In the genomic region with DNA sequence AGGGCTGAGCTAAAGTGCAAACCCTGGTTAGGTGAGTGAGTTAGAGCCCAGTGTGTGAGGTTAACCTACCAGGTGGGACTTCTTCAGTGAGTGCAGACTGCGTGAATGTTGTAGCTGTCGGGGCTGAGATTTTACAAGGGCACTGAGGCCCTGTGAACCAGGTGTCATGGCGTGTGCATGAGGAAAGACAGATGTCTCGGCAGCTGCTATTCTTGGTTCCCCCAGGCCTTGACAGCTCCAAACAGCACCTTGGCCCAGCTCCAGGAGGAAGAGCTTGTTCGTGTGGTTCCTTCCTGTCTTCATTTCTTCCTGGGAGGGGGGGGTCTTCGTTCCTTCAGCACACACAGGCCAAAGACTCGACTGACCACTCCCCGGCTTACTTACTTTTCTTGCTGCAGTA, we compare ENCODE assay signal across 11 mouse cellular contexts.
DNase-seq lines count a peak whose midpoint lies in the region; ATAC-seq and TF ChIP-seq lines count a peak whose summit lies in the region.
"Had no signal": no experiment of that assay in that cellular context is flagged by ENCODE, and none has a peak within 500 bp of the region (broad histone marks: within the 10 kb centered on the region; RNA-seq: fewer than 3 reads in every experiment).

No protein-coding gene starts in this region.

- peak; percentile 88 for ATAC-seq in limb, embryonic 14.5 days (ENCODE audit: low FRiP score, low read depth)

- no peaks in the 10 kb centered on the region for H3K9me3 ChIP-seq in limb, embryonic 14.5 days (ENCODE audit: control insufficient read depth, low read length)
- H3K9me3 ChIP-seq: neural tube, embryonic 12.5 days had no signal

- WGBS in limb, embryonic 14.5 days: 10% methylated on average over 8 of the region's 8 CpGs

- H3K4me2 ChIP-seq in limb, embryonic 14.5 days (replicated peaks; ENCODE audit: low read depth, low read length, severe bottlenecking): no peak overlapping the region
- H3K4me2 ChIP-seq: neural tube, embryonic 12.5 days had no signal

- no peak overlapping the region for H3K27ac ChIP-seq in limb, embryonic 14.5 days (replicated peaks; ENCODE audit: low read depth, low read length)
- H3K27ac ChIP-seq: neural tube, embryonic 12.5 days had no signal

- H3K27me3 ChIP-seq in limb, embryonic 14.5 days (ENCODE audit: control insufficient read depth, insufficient read depth, low read length): no peaks in the 10 kb centered on the region
- H3K27me3 ChIP-seq: neural tube, embryonic 12.5 days had no signal

- peaks cover 7% of the 10 kb centered on the region for H3K4me1 ChIP-seq in limb, embryonic 14.5 days (ENCODE audit: control insufficient read depth, insufficient read depth, low read length)
- H3K4me1 ChIP-seq: neural tube, embryonic 12.5 days had no signal

- no peak for TF ChIP-seq POLR2A in limb, embryonic 14.5 days (IDR thresholded peaks at IDR 0.05; ENCODE audit: borderline replicate concordance, extremely low read depth, insufficient read depth, insufficient read length)

- H3K36me3 ChIP-seq in limb, embryonic 14.5 days (ENCODE audit: control insufficient read depth, insufficient read depth, low read length): no peaks in the 10 kb centered on the region
- H3K36me3 ChIP-seq: neural tube, embryonic 12.5 days had no signal

- H3K9ac ChIP-seq in limb, embryonic 14.5 days (ENCODE audit: low read depth, low read length, severe bottlenecking): no peak overlapping the region
- H3K9ac ChIP-seq: neural tube, embryonic 12.5 days had no signal

- DNase-seq in adrenal gland, adult (ENCODE audit: inconsistent age in 2 of 2, low spot score in 1 of 2): peak; percentile 14 to 32
- DNase-seq in adrenal gland, postnatal 25 days: no peak
- DNase-seq in kidney, postnatal 10 days: peak; percentile 49
- no peak for DNase-seq in kidney, adult 11 months
- peak; percentile 76 for DNase-seq in forelimb bud, embryonic 11.5 days (ENCODE audit: low read depth, low spot score)
- peak; percentile 78 for DNase-seq in limb, embryonic 14.5 days (ENCODE audit: low spot score)
- no peak for DNase-seq in ovary, postnatal 36 days (ENCODE audit: low spot score)
- DNase-seq in retina, embryonic 14.5 days (ENCODE audit: low spot score): no peak
- DNase-seq: gastrocnemius, postnatal 14 days; kidney, postnatal 25 days had no signal

- H3K4me3 ChIP-seq in limb, embryonic 14.5 days (replicated peaks; ENCODE audit: low read length): no peak overlapping the region
- H3K4me3 ChIP-seq: neural tube, embryonic 12.5 days had no signal

Comparison
In these comparisons a context has a peak if more than half of its experiments do, and no peak if none do; other contexts are left out.
1. DNase-seq: peak in adrenal gland, adult (2 of 2), kidney, postnatal 10 days (single experiment), forelimb bud, embryonic 11.5 days (single experiment) and limb, embryonic 14.5 days (single experiment); none in adrenal gland, postnatal 25 days (single experiment), kidney, adult 11 months (single experiment), ovary, postnatal 36 days (single experiment) and retina, embryonic 14.5 days (single experiment).